In the genomic region with DNA sequence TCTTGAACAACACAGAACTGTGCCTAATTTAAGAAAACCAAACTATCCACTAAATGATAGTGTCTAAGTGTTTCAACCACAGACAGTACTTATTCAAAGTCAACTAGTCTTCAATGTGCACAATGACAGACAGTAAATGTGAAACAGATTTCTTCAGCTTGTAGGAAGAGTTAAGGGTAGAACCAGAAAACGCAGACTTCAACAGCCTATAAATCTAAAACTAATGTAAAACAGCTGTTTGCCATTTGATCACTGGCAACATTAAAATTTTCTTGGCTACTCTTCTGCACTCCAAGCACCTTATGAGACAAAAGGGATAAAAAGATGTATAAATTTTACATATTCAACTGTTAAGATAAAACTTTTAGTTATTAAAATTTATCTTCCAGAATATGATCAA, we compare ENCODE assay signal across 28 mouse cellular contexts. TPM values are rescaled to one million over a fixed set of nuclear protein-coding genes. Genes with fewer than 3 reads are reported as not detected.
A peak's percentile ranks its signal among the peaks of the same experiment; 100 is the strongest.
DNase-seq lines count a peak whose midpoint lies in the region; ATAC-seq lines count a peak whose summit lies in the region.
"Had no signal": no experiment of that assay in that cellular context is flagged by ENCODE, and none has a peak within 500 bp of the region (broad histone marks: within the 10 kb centered on the region; RNA-seq: fewer than 3 reads in every experiment).

No protein-coding gene starts in this region.

- 46% methylated on average over 1 of the region's 1 CpGs for WGBS in embryonic facial prominence, embryonic 11.5 days
- WGBS in embryonic facial prominence, embryonic 10.5 days, result 55% methylated on average over 1 of the region's 1 CpGs
- WGBS in intestine, embryonic 16.5 days, result 91% methylated on average over 1 of the region's 1 CpGs

- peak; percentile 30 for DNase-seq in embryonic facial prominence, embryonic 11.5 days (ENCODE audit: low spot score)
- DNase-seq in embryonic facial prominence, embryonic 10.5 days (ENCODE audit: low spot score), result no peak
- peak; percentile 61 for DNase-seq in NIH3T3 (ENCODE audit: low read depth)
- DNase-seq in forelimb bud, embryonic 11.5 days (ENCODE audit: low read depth, low spot score), result peak; percentile 46
- DNase-seq: adrenal gland, postnatal 10 days; adrenal gland, postnatal 36 days; cerebellum, adult 11 months; cerebellum, adult 2 months; cerebellum, adult 9-11 months; cerebellum, postnatal 25 days; gastrocnemius, postnatal 10 days; gastrocnemius, postnatal 36 days; heart, adult 2 months; heart, postnatal 14 days; heart, postnatal 4 days had no signal

- H3K4me2 ChIP-seq in embryonic facial prominence, embryonic 11.5 days (ENCODE audit: low read depth, low read length), result no peak overlapping the region
- H3K4me2 ChIP-seq in intestine, embryonic 16.5 days (ENCODE audit: low read depth, low read length), result no peak overlapping the region
- H3K4me2 ChIP-seq: embryonic facial prominence, embryonic 12.5 days; forebrain, embryonic 12.5 days; forebrain, embryonic 15.5 days; heart, embryonic 13.5 days; hindbrain, embryonic 14.5 days had no signal

- no peak for ATAC-seq in embryonic facial prominence, embryonic 11.5 days (replicated peaks; ENCODE audit: insufficient number of reproducible peaks, low FRiP score, low TSS enrichment, low read depth)
- no peak for ATAC-seq in intestine, embryonic 16.5 days
- ATAC-seq in megakaryocyte-erythroid progenitor cell, adult 5-6 weeks (replicated peaks; ENCODE audit: low FRiP score, low TSS enrichment, poor library complexity, severe bottlenecking), result no peak
- ATAC-seq: forebrain, embryonic 15.5 days; hindbrain, postnatal 0 days; inflammation-experienced regulatory T-cells, adult 6 months; intestine, postnatal 0 days; Patski had no signal

- no peak overlapping the region for H3K27ac ChIP-seq in embryonic facial prominence, embryonic 11.5 days (replicated peaks; ENCODE audit: low read depth, low read length)
- H3K27ac ChIP-seq in embryonic facial prominence, embryonic 10.5 days (replicated peaks), result no peak overlapping the region
- H3K27ac ChIP-seq in intestine, embryonic 16.5 days (ENCODE audit: low read length), result no peak overlapping the region
- H3K27ac ChIP-seq: embryonic facial prominence, embryonic 12.5 days; forebrain, embryonic 12.5 days; forebrain, embryonic 15.5 days; heart, adult 2 months; heart, embryonic 10.5 days; heart, embryonic 13.5 days; hindbrain, embryonic 14.5 days; hindbrain, postnatal 0 days had no signal

- peaks cover 4% of the 10 kb centered on the region; the same call in 1 of the 2 replicates for H3K36me3 ChIP-seq in embryonic facial prominence, embryonic 11.5 days (replicated peaks; ENCODE audit: control insufficient read depth, insufficient read depth, low read depth, low read length)
- peaks cover 60% of the 10 kb centered on the region for H3K36me3 ChIP-seq in embryonic facial prominence, embryonic 10.5 days (replicated peaks)
- peaks cover 2% of the 10 kb centered on the region; the same call in 1 of the 2 replicates for H3K36me3 ChIP-seq in intestine, embryonic 16.5 days (ENCODE audit: control insufficient read depth, insufficient read depth, low read length)

- no peaks in the 10 kb centered on the region for H3K9me3 ChIP-seq in embryonic facial prominence, embryonic 11.5 days (replicated peaks; ENCODE audit: control insufficient read depth, low read length)
- no peaks in the 10 kb centered on the region for H3K9me3 ChIP-seq in embryonic facial prominence, embryonic 10.5 days
- H3K9me3 ChIP-seq in intestine, embryonic 16.5 days (ENCODE audit: control insufficient read depth, low read length), result no peaks in the 10 kb centered on the region
- H3K9me3 ChIP-seq: embryonic facial prominence, embryonic 12.5 days; forebrain, embryonic 12.5 days; forebrain, embryonic 15.5 days; heart, embryonic 10.5 days; heart, embryonic 13.5 days had no signal

- H3K4me3 ChIP-seq in embryonic facial prominence, embryonic 11.5 days (ENCODE audit: low read depth, low read length), result no peak overlapping the region
- no peak overlapping the region for H3K4me3 ChIP-seq in embryonic facial prominence, embryonic 10.5 days
- H3K4me3 ChIP-seq in intestine, embryonic 16.5 days (ENCODE audit: low read length), result no peak overlapping the region
- H3K4me3 ChIP-seq: embryonic facial prominence, embryonic 12.5 days; erythroblast, embryonic 14.5 days; forebrain, embryonic 12.5 days; forebrain, embryonic 15.5 days; heart, adult 2 months; heart, embryonic 10.5 days; heart, embryonic 13.5 days had no signal

- H3K4me1 ChIP-seq in embryonic facial prominence, embryonic 11.5 days (ENCODE audit: control insufficient read depth, insufficient read depth, low read length), result no peaks in the 10 kb centered on the region
- H3K4me1 ChIP-seq in embryonic facial prominence, embryonic 10.5 days, result peaks cover 16% of the 10 kb centered on the region
- H3K4me1 ChIP-seq in intestine, embryonic 16.5 days (ENCODE audit: control insufficient read depth, insufficient read depth, low read length), result peaks cover 3% of the 10 kb centered on the region; the same call in 1 of the 2 replicates

- H3K27me3 ChIP-seq in embryonic facial prominence, embryonic 11.5 days (ENCODE audit: control insufficient read depth, insufficient read depth, low read length), result no peaks in the 10 kb centered on the region
- no peaks in the 10 kb centered on the region for H3K27me3 ChIP-seq in embryonic facial prominence, embryonic 10.5 days (replicated peaks; ENCODE audit: low read depth, poor library complexity, severe bottlenecking)
- H3K27me3 ChIP-seq in intestine, embryonic 16.5 days (replicated peaks; ENCODE audit: control insufficient read depth, insufficient read depth, low read length), result no peaks in the 10 kb centered on the region
- H3K27me3 ChIP-seq: embryonic facial prominence, embryonic 12.5 days; forebrain, embryonic 12.5 days; forebrain, embryonic 15.5 days; heart, embryonic 13.5 days; Patski had no signal

- no peak overlapping the region for H3K9ac ChIP-seq in embryonic facial prominence, embryonic 11.5 days (replicated peaks; ENCODE audit: low read length)
- no peak overlapping the region for H3K9ac ChIP-seq in intestine, embryonic 16.5 days (ENCODE audit: low read depth, low read length)
- H3K9ac ChIP-seq: embryonic facial prominence, embryonic 12.5 days; forebrain, embryonic 12.5 days; forebrain, embryonic 15.5 days; heart, embryonic 13.5 days; hindbrain, embryonic 14.5 days had no signal

RNA-seq across cellular contexts. Expression of gene Ccni, which starts 5.1 kb away (rescaled TPM):
- 167 TPM in 2 replicates for polyA plus RNA-seq in embryonic facial prominence, embryonic 11.5 days (2014; fragmentation: Nextera tagmentation; extraction: Ambion mirVana)
- polyA plus RNA-seq in embryonic facial prominence, embryonic 10.5 days (2016; fragmentation: Nextera tagmentation; extraction: Ambion mirVana), result 115 and 119 TPM in 2 replicates
- polyA plus RNA-seq in intestine, embryonic 16.5 days (2015; fragmentation: Nextera tagmentation; extraction: Ambion mirVana), result 67.5 and 69.2 TPM in 2 replicates
- 104 and 113 TPM in 2 replicates for total RNA-seq in megakaryocyte-erythroid progenitor cell, adult 5-6 weeks (2014; fragmentation: Nextera tagmentation)
- total RNA-seq in megakaryocyte-erythroid progenitor cell, adult 5-6 weeks (2017), result 115 and 124 TPM in 2 replicates

RNA-seq across cellular contexts. Expression of gene 2010109A12Rik, which starts 5.1 kb away (rescaled TPM):
- 1.4 and 1.7 TPM in 2 replicates for polyA plus RNA-seq in embryonic facial prominence, embryonic 11.5 days (2014; fragmentation: Nextera tagmentation; extraction: Ambion mirVana)
- polyA plus RNA-seq in embryonic facial prominence, embryonic 10.5 days (2016; fragmentation: Nextera tagmentation; extraction: Ambion mirVana), result 1.3 and 1.8 TPM in 2 replicates
- 1.8 and 2.1 TPM in 2 replicates for polyA plus RNA-seq in intestine, embryonic 16.5 days (2015; fragmentation: Nextera tagmentation; extraction: Ambion mirVana)
- total RNA-seq in megakaryocyte-erythroid progenitor cell, adult 5-6 weeks (2014; fragmentation: Nextera tagmentation), result 1.8 TPM in 1 of 2 replicates, not detected in the other
- total RNA-seq in megakaryocyte-erythroid progenitor cell, adult 5-6 weeks (2017), result not detected in 2 replicates
- total RNA-seq: gastrocnemius, postnatal 36 days; hindbrain, postnatal 0 days had no signal
- polyA plus RNA-seq: erythroblast, embryonic 14.5 days; heart, adult 2 months had no signal
